Mouse (Mus musculus) midbrain, embryonic 15.5 days (tissue): ENCODE data around the gene Abhd14a. TPM values are rescaled to one million over a fixed set of nuclear protein-coding genes. Genes with fewer than 3 reads are reported as not detected.

Source experiments
- ATAC-seq: fragments of 200-750 bp; cut with Nextera tagmentation; replicated peaks from 2 replicates; pipeline ENCODE4 v1.8.0; 2017; ENCODE audit warnings: moderate TSS enrichment
- H3K27ac ChIP-seq: fragments of 300-500 bp; sonication (generic); 2 replicates; pipeline ENCODE4 v1.5.1; 2015; ENCODE audit warnings: mild to moderate bottlenecking, inconsistent platforms
- H3K27me3 ChIP-seq: fragments of 300-500 bp; sonication (generic); replicated peaks from 2 replicates; pipeline ENCODE4 v1.6.1; 2015; ENCODE audit warnings: inconsistent platforms
- H3K36me3 ChIP-seq: fragments of 300-500 bp; sonication (generic); replicated peaks from 2 replicates; pipeline ENCODE4 v1.6.1; 2015; ENCODE audit warnings: inconsistent platforms
- H3K4me1 ChIP-seq: fragments of 300-500 bp; sonication (generic); 2 replicates; pipeline ENCODE4 v1.6.1; 2015; ENCODE audit warnings: inconsistent platforms
- H3K4me2 ChIP-seq: fragments of 300-500 bp; sonication (generic); 2 replicates; pipeline ENCODE4 v1.6.1; 2015; ENCODE audit warnings: inconsistent platforms, mild to moderate bottlenecking, moderate library complexity
- H3K4me3 ChIP-seq: fragments of 300-500 bp; sonication (generic); 2 replicates; pipeline ENCODE4 v1.5.1; 2015; ENCODE audit warnings: mild to moderate bottlenecking, inconsistent platforms
- H3K9ac ChIP-seq: fragments of 300-500 bp; sonication (generic); 2 replicates; pipeline ENCODE4 v1.6.1; 2015; ENCODE audit warnings: mild to moderate bottlenecking, inconsistent platforms
- H3K9me3 ChIP-seq: fragments of 300-500 bp; sonication (generic); 2 replicates; pipeline ENCODE4 v1.6.1; 2016; ENCODE audit warnings: inconsistent platforms
- WGBS: fragments of 180-500 bp; shearing (Covaris S2); methylation state at CpG from one replicate; pipeline ENCODE4 v1.1.7; 2015; ENCODE audit warnings: mixed read lengths; 5-methylcytosine and 5-hydroxymethylcytosine counted together
- polyA plus RNA-seq: library from polyadenylated mRNA; unstranded; fragments of >200 nt; fragmentation: Nextera tagmentation; extraction: Ambion mirVana; gene quantifications from 2 replicates; pipeline ENCODE4 v1.2.1, GENCODE M21; 2015

Abhd14a gene
- polyA plus RNA-seq, 1 experiment from 2014 or later, result 71.3 TPM

GRCm38 (mm10) chr9:106416826-106417225 lies 30.7 kb downstream of the Abhd14a start:
- WGBS, result 93% methylated on average over 6 of the region's 6 CpGs
- H3K4me2 ChIP-seq, result no peak overlapping the region
- no peak for ATAC-seq

DNA sequence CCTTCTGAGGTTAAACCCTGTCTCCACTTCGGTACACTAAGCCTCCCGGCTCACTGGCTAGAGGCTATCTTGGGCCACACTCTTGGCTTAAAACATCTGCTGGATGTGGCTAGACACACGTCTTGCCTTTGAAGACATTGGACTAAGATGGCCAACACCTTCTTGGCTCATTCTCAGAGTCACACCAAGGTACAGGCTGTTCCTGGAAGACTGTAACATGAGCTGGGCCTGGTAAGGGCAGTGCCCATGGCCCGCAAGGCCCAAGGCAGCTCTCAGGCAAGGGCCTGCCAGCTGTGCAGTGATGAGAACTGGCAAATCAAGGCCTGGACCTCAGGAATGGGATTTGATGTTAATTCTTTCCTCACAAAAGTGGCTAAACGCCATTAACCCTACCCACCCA lies 33.9 kb downstream of the Abhd14a start:
- H3K36me3 ChIP-seq, result no peaks in the 10 kb centered on the region
- ATAC-seq, result no peak
- H3K27ac ChIP-seq, result no peak overlapping the region
- H3K4me2 ChIP-seq, result no peak overlapping the region
- no peaks in the 10 kb centered on the region for H3K9me3 ChIP-seq
- WGBS, result 85% methylated on average over 5 of the region's 5 CpGs
- H3K4me1 ChIP-seq, result peaks cover 14% of the 10 kb centered on the region
- H3K9ac ChIP-seq, result no peak overlapping the region
- H3K27me3 ChIP-seq, result no peaks in the 10 kb centered on the region
- no peak overlapping the region for H3K4me3 ChIP-seq

More at GRCm38 (mm10) chr9:106416826-106417225, 30.7 kb downstream of the Abhd14a start:
- Histone ChIP-seq H3K36me3 (no peaks in the 10 kb centered on the region), H3K9ac (no peak overlapping the region), H3K27ac (no peak overlapping the region), H3K4me1 (peaks cover 29% of the 10 kb centered on the region), H3K4me3 (no peak overlapping the region), H3K9me3 (no peaks in the 10 kb centered on the region), H3K27me3 (no peaks in the 10 kb centered on the region)

- Histone ChIP-seq H3K4me2 (no peak overlapping the region), H3K9ac (no peak overlapping the region), H3K9me3 (no peaks in the 10 kb centered on the region), H3K36me3 (no peaks in the 10 kb centered on the region), H3K4me3 (no peak overlapping the region), H3K4me1 (no peaks in the 10 kb centered on the region), H3K27me3 (no peaks in the 10 kb centered on the region), H3K27ac (no peak overlapping the region)
- 82% methylated on average over 3 of the region's 3 CpGs for WGBS
- no peak for ATAC-seq
Measured at GRCm38 (mm10) chr9:106412210-106412609, 35.3 kb downstream of the Abhd14a start.

- Histone ChIP-seq H3K4me2 (no peak overlapping the region), H3K4me1 (no peaks in the 10 kb centered on the region), H3K27ac (no peak overlapping the region), H3K9ac (no peak overlapping the region), H3K9me3 (no peaks in the 10 kb centered on the region), H3K27me3 (no peaks in the 10 kb centered on the region), H3K36me3 (no peaks in the 10 kb centered on the region), H3K4me3 (no peak overlapping the region)
- WGBS, result 81% methylated on average over 6 of the region's 6 CpGs
- ATAC-seq, result no peak
Measured at GRCm38 (mm10) chr9:106411729-106412128, 35.7 kb downstream of the Abhd14a start.

GRCm38 (mm10) chr9:106411091-106411594 lies 36.3 kb downstream of the Abhd14a start:
- H3K4me2 ChIP-seq, result no peak overlapping the region
- no peaks in the 10 kb centered on the region for H3K9me3 ChIP-seq
- H3K27me3 ChIP-seq, result no peaks in the 10 kb centered on the region
- no peaks in the 10 kb centered on the region for H3K4me1 ChIP-seq
- ATAC-seq, result no peak
- H3K27ac ChIP-seq, result no peak overlapping the region
- H3K4me3 ChIP-seq, result no peak overlapping the region
- H3K9ac ChIP-seq, result no peak overlapping the region
- 84% methylated on average over 9 of the region's 9 CpGs for WGBS
- no peaks in the 10 kb centered on the region for H3K36me3 ChIP-seq

DNA sequence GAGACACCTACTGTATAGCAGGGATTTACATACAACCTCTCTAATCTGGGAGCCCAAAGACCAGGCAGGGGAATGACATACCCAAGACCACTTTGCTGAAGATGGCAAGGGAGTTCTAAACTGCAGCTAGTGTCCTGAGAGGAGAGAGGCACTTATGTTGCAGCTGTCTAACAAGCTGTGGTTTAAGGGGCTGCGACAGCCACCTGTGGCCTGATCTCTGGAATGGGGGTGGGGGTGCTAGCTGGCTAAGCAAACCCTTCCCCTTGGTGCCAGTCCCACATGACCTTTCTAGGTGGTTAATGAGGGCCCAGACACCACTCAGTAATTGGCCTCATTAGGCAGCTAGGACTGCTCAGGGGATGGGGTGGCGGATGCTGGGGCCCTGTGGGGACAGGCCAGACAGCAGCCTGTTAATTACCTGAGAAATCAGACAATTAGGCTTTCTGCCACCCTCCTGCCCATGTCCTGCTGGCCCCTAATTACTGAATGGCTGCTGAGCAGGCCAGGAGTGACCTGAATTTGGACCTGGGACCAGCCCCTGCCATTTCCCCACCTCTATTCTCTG lies 37.3 kb downstream of the Abhd14a start:
- ATAC-seq, result no peak
- WGBS, result 66% methylated on average over 2 of the region's 2 CpGs
- Histone ChIP-seq H3K4me3 (no peak overlapping the region), H3K4me2 (no peak overlapping the region), H3K27ac (no peak overlapping the region), H3K4me1 (no peaks in the 10 kb centered on the region), H3K36me3 (no peaks in the 10 kb centered on the region), H3K9me3 (no peaks in the 10 kb centered on the region), H3K9ac (no peak overlapping the region), H3K27me3 (no peaks in the 10 kb centered on the region)

GRCm38 (mm10) chr9:106409096-106409495 lies 38.4 kb downstream of the Abhd14a start:
- WGBS, result over 99% methylated on average over 4 of the region's 4 CpGs
- no peaks in the 10 kb centered on the region for H3K36me3 ChIP-seq
- no peak overlapping the region for H3K27ac ChIP-seq
- H3K27me3 ChIP-seq, result no peaks in the 10 kb centered on the region
- no peak overlapping the region for H3K4me3 ChIP-seq
- H3K9ac ChIP-seq, result no peak overlapping the region
- H3K4me2 ChIP-seq, result no peak overlapping the region
- no peaks in the 10 kb centered on the region for H3K9me3 ChIP-seq
- ATAC-seq, result no peak
- no peaks in the 10 kb centered on the region for H3K4me1 ChIP-seq

- H3K27me3 ChIP-seq, result no peaks in the 10 kb centered on the region
- H3K9me3 ChIP-seq, result no peaks in the 10 kb centered on the region
- WGBS, result 56% methylated on average over 8 of the region's 8 CpGs
- H3K36me3 ChIP-seq, result no peaks in the 10 kb centered on the region
- no peak overlapping the region for H3K27ac ChIP-seq
- H3K4me1 ChIP-seq, result no peaks in the 10 kb centered on the region
- H3K9ac ChIP-seq, result no peak overlapping the region
- no peak overlapping the region for H3K4me3 ChIP-seq
- H3K4me2 ChIP-seq, result no peak overlapping the region
- ATAC-seq, result no peak
Measured at GRCm38 (mm10) chr9:106406443-106407078, 40.9 kb downstream of the Abhd14a start.

DNA sequence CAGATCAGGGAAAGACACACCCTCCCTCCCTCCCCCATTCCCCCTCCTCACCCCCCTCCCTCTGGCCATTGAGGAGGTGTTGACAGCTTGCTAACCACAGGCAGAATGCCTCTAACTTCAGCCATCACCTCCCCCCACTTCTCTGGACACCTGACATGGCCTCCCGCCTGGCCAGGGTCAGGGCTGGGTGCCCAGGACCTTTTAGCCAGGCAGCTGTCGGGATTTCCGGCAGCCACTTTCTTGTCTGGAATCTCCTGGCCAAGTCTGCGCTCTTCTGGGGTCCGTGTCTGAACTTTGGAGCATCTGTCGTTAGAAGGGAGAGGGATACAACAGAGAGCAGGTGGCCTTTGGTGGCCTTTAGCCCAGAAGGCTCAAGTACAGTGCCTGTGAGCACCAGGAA lies 42.2 kb downstream of the Abhd14a start:
- no peak for ATAC-seq
- Histone ChIP-seq H3K36me3 (no peaks in the 10 kb centered on the region), H3K4me1 (no peaks in the 10 kb centered on the region), H3K4me2 (no peak overlapping the region), H3K9ac (no peak overlapping the region), H3K27me3 (no peaks in the 10 kb centered on the region), H3K9me3 (no peaks in the 10 kb centered on the region), H3K27ac (no peak overlapping the region), H3K4me3 (no peak overlapping the region)
- WGBS, result 44% methylated on average over 6 of the region's 6 CpGs

- no peak for ATAC-seq
- Histone ChIP-seq H3K9ac (no peak overlapping the region), H3K9me3 (no peaks in the 10 kb centered on the region), H3K27me3 (no peaks in the 10 kb centered on the region), H3K27ac (no peak overlapping the region), H3K4me2 (no peak overlapping the region), H3K4me1 (no peaks in the 10 kb centered on the region), H3K4me3 (no peak overlapping the region), H3K36me3 (no peaks in the 10 kb centered on the region)
- WGBS, result 82% methylated on average over 16 of the region's 16 CpGs
Measured at GRCm38 (mm10) chr9:106402607-106403375, 44.7 kb downstream of the Abhd14a start.

- WGBS, result 82% methylated on average over 5 of the region's 5 CpGs
Measured at GRCm38 (mm10) chr9:106402149-106402548, 45.3 kb downstream of the Abhd14a start.

GRCm38 (mm10) chr9:106399808-106400207 lies 47.7 kb downstream of the Abhd14a start:
- Histone ChIP-seq H3K27me3 (no peaks in the 10 kb centered on the region), H3K9me3 (no peaks in the 10 kb centered on the region), H3K4me3 (no peak overlapping the region), H3K27ac (no peak overlapping the region), H3K36me3 (no peaks in the 10 kb centered on the region), H3K4me2 (no peak overlapping the region), H3K4me1 (peaks cover 9% of the 10 kb centered on the region; the same call in 1 of the 2 replicates), H3K9ac (no peak overlapping the region)
- 90% methylated on average over 3 of the region's 3 CpGs for WGBS
- ATAC-seq, result no peak

More at GRCm38 (mm10) chr9:106402149-106402548, 45.3 kb downstream of the Abhd14a start:
- H3K9ac ChIP-seq, result no peak overlapping the region
- no peak for ATAC-seq
- no peak overlapping the region for H3K4me2 ChIP-seq
- H3K4me1 ChIP-seq, result no peaks in the 10 kb centered on the region
- H3K4me3 ChIP-seq, result no peak overlapping the region
- no peaks in the 10 kb centered on the region for H3K36me3 ChIP-seq
- H3K27me3 ChIP-seq, result no peaks in the 10 kb centered on the region
- no peaks in the 10 kb centered on the region for H3K9me3 ChIP-seq
- H3K27ac ChIP-seq, result no peak overlapping the region
